ENCODE assay signal across 8 mouse cellular contexts in the genomic region with DNA sequence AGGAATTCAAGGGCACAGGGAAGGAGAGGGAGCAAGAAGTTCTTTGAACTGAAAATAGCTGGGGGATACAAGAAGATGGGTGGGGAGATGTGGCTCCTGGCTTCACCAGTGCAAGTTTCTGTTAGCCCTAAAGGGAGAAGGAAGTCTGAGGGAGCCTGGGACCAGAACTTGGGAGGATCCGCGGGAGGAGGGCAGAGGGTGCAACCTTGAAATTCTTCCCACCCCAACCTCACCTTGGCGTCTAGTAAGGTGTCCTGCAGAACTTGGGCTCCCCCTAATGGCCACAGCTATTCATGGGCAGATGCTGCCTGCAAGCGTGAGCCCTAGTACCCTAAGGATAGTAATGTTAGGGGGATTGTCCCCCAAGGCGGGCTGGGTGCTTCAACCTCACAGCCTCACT. TPM values are rescaled to one million over a fixed set of nuclear protein-coding genes. Genes with fewer than 3 reads are reported as not detected.
DNase-seq lines count a peak whose midpoint lies in the region; ATAC-seq and TF ChIP-seq lines count a peak whose summit lies in the region.

No protein-coding gene starts in this region.

- TF ChIP-seq EP300 in ES-Bruce4 (IDR thresholded peaks at IDR 0.05; ENCODE audit: insufficient read depth, low read depth, low read length), result peak; percentile 71

- ATAC-seq in heart, embryonic 16.5 days (replicated peaks; ENCODE audit: extremely low read depth, insufficient read depth, low FRiP score), result peak; percentile 17; the same call in 1 of the 2 replicates
- ATAC-seq in neutrophil, adult 5-6 weeks (ENCODE audit: extremely low read depth, insufficient number of reproducible peaks, low FRiP score, poor library complexity, severe bottlenecking), result peak; percentile 86

- H3K9me3 ChIP-seq in ES-Bruce4 (replicated peaks; ENCODE audit: control insufficient read depth, insufficient read depth, low read length, poor library complexity, severe bottlenecking), result no peaks in the 10 kb centered on the region
- H3K9me3 ChIP-seq in forebrain, embryonic 10.5 days, result no peaks in the 10 kb centered on the region
- H3K9me3 ChIP-seq in heart, embryonic 16.5 days (replicated peaks; ENCODE audit: control insufficient read depth, low read length), result no peaks in the 10 kb centered on the region

- WGBS in forebrain, embryonic 10.5 days, result 6% methylated on average over 5 of the region's 5 CpGs
- WGBS in heart, embryonic 16.5 days, result 7% methylated on average over 5 of the region's 5 CpGs
- 2% methylated on average over 5 of the region's 5 CpGs for whole genome bisulfite sequencing in lung, adult 2 months

- no peak for TF ChIP-seq POLR2A in ES-Bruce4 (IDR thresholded peaks at IDR 0.05; ENCODE audit: insufficient read depth, low read length)
- TF ChIP-seq POLR2A in lung, adult 2 months (IDR thresholded peaks at IDR 0.05; ENCODE audit: borderline replicate concordance, extremely low read depth, low read depth, low read length), result 0 out of 2 replicates have a peak, but pooled peaks have one; percentile 8

- H3K36me3 ChIP-seq in ES-Bruce4 (ENCODE audit: control insufficient read depth, insufficient read depth, low read length, poor library complexity, severe bottlenecking), result no peaks in the 10 kb centered on the region
- H3K36me3 ChIP-seq in forebrain, embryonic 10.5 days (replicated peaks), result 0 out of 2 replicates have a peak, but pooled peaks cover 2% of the 10 kb centered on the region
- H3K36me3 ChIP-seq in heart, embryonic 16.5 days (ENCODE audit: control insufficient read depth, insufficient read depth), result no peaks in the 10 kb centered on the region

- H3K27me3 ChIP-seq in ES-Bruce4 (ENCODE audit: control insufficient read depth, insufficient read depth, low read length, poor library complexity, severe bottlenecking), result no peaks in the 10 kb centered on the region
- peaks cover 12% of the 10 kb centered on the region for H3K27me3 ChIP-seq in forebrain, embryonic 10.5 days (ENCODE audit: poor library complexity, severe bottlenecking)
- H3K27me3 ChIP-seq in heart, embryonic 16.5 days (ENCODE audit: control insufficient read depth, insufficient read depth, low read length), result no peaks in the 10 kb centered on the region

- H3K9ac ChIP-seq in ES-Bruce4 (ENCODE audit: low read depth, poor library complexity, severe bottlenecking), result peak overlapping the region; percentile 17; the same call in 1 of the 2 replicates
- H3K9ac ChIP-seq in heart, embryonic 16.5 days (ENCODE audit: low read length), result peak overlapping the region; percentile 94

- H3K4me1 ChIP-seq in ES-Bruce4 (ENCODE audit: control insufficient read depth, insufficient read depth, low read length), result peaks cover 5% of the 10 kb centered on the region
- H3K4me1 ChIP-seq in forebrain, embryonic 10.5 days, result peaks cover 45% of the 10 kb centered on the region
- H3K4me1 ChIP-seq in heart, embryonic 16.5 days (ENCODE audit: control insufficient read depth, insufficient read depth, low read length), result peaks cover 32% of the 10 kb centered on the region
- H3K4me1 ChIP-seq in lung, adult 2 months (ENCODE audit: control insufficient read depth, insufficient read depth, low read length), result peaks cover 11% of the 10 kb centered on the region; the same call in 1 of the 2 replicates

- H3K27ac ChIP-seq in ES-Bruce4 (ENCODE audit: insufficient read depth, low read length), result no peak overlapping the region
- H3K27ac ChIP-seq in forebrain, embryonic 10.5 days, result peak overlapping the region; percentile 99
- peak overlapping the region; percentile 96 for H3K27ac ChIP-seq in heart, embryonic 16.5 days (ENCODE audit: low read length)

- H3K4me3 ChIP-seq in ES-Bruce4 (ENCODE audit: low read depth, low read length), result no peak overlapping the region
- peak overlapping the region; percentile 91 for H3K4me3 ChIP-seq in forebrain, embryonic 10.5 days
- H3K4me3 ChIP-seq in heart, embryonic 16.5 days (ENCODE audit: low read length), result 0 out of 2 replicates have a peak overlapping the region, but pooled peaks have one; percentile 11
- H3K4me3 ChIP-seq in lung, adult 2 months (replicated peaks; ENCODE audit: extremely low read depth, low read depth, low read length), result peak overlapping the region; percentile 4

- H3K4me2 ChIP-seq in heart, embryonic 16.5 days (ENCODE audit: low read depth, low read length), result peak overlapping the region; percentile 67

- TF ChIP-seq CTCF in ES-Bruce4 (IDR thresholded peaks at IDR 0.05; ENCODE audit: low read depth, low read length), result peak; percentile 98
- peak; percentile 98 for TF ChIP-seq CTCF in lung, adult 2 months (IDR thresholded peaks at IDR 0.05; ENCODE audit: insufficient read depth, low read length)

- DNase-seq in c-Kit-positive CD71-negative TER-119-negative erythroid progenitor cells, embryonic 14.5 days (ENCODE audit: low read depth), result peak; percentile 85
- peak; percentile 78 for DNase-seq in forebrain, embryonic 10.5 days (ENCODE audit: extremely low spot score, low spot score)
- DNase-seq in kidney, postnatal 14 days, result peak; percentile 92
- DNase-seq in lung, adult 2 months, result peak; percentile 83
- DNase-seq in thymus, postnatal 0 days (ENCODE audit: low spot score), result peak; percentile 88

RNA-seq across cellular contexts. Expression of gene Atn1, which starts 2.9 kb away (rescaled TPM):
- polyA plus RNA-seq in ES-Bruce4 (2011; ENCODE audit: insufficient read depth, insufficient read length, low read depth, missing spikeins), result 32.0 and 35.2 TPM in 2 replicates
- polyA plus RNA-seq in forebrain, embryonic 10.5 days (2016; fragmentation: Nextera tagmentation; extraction: Ambion mirVana), result 12.5 and 14.2 TPM in 2 replicates
- 9.4 and 10.4 TPM in 2 replicates for polyA plus RNA-seq in heart, embryonic 16.5 days (2015; fragmentation: Nextera tagmentation; extraction: Ambion mirVana)
- 52.0 and 64.6 TPM in 2 replicates for polyA plus RNA-seq in lung, adult 2 months (2012; rRNA removed)
- total RNA-seq in neutrophil, adult 5-6 weeks (2017), result 6.5 and 11.6 TPM in 2 replicates
- 4.5 and 4.7 TPM in 2 replicates for polyA plus RNA-seq in thymus, postnatal 0 days (2015; fragmentation: Nextera tagmentation; extraction: Ambion mirVana)

RNA-seq across cellular contexts. Expression of gene Gm45234, which starts 3.4 kb away (rescaled TPM):
- polyA plus RNA-seq in ES-Bruce4 (2011; ENCODE audit: insufficient read depth, insufficient read length, low read depth, missing spikeins), result 0.59 TPM in 1 of 2 replicates, not detected in the other
- not detected in 2 replicates for polyA plus RNA-seq in forebrain, embryonic 10.5 days (2016; fragmentation: Nextera tagmentation; extraction: Ambion mirVana)
- polyA plus RNA-seq in heart, embryonic 16.5 days (2015; fragmentation: Nextera tagmentation; extraction: Ambion mirVana), result not detected in 2 replicates
- polyA plus RNA-seq in lung, adult 2 months (2012; rRNA removed), result 0.08 TPM in 1 of 2 replicates, not detected in the other
- 0.74 TPM in 1 of 2 replicates, not detected in the other for total RNA-seq in neutrophil, adult 5-6 weeks (2017)
- polyA plus RNA-seq in thymus, postnatal 0 days (2015; fragmentation: Nextera tagmentation; extraction: Ambion mirVana), result not detected in 2 replicates

RNA-seq across cellular contexts. Expression of gene Eno2, which starts 10.2 kb away (rescaled TPM):
- 7.4 and 8.3 TPM in 2 replicates for polyA plus RNA-seq in ES-Bruce4 (2011; ENCODE audit: insufficient read depth, insufficient read length, low read depth, missing spikeins)
- 4.0 and 4.4 TPM in 2 replicates for polyA plus RNA-seq in forebrain, embryonic 10.5 days (2016; fragmentation: Nextera tagmentation; extraction: Ambion mirVana)
- polyA plus RNA-seq in heart, embryonic 16.5 days (2015; fragmentation: Nextera tagmentation; extraction: Ambion mirVana), result 3.7 and 4.3 TPM in 2 replicates
- 3.3 and 3.8 TPM in 2 replicates for polyA plus RNA-seq in lung, adult 2 months (2012; rRNA removed)
- total RNA-seq in neutrophil, adult 5-6 weeks (2017), result not detected in 2 replicates
- 3.8 TPM in 2 replicates for polyA plus RNA-seq in thymus, postnatal 0 days (2015; fragmentation: Nextera tagmentation; extraction: Ambion mirVana)

RNA-seq across cellular contexts. Expression of gene Grcc10, which starts 18.1 kb away (rescaled TPM):
- polyA plus RNA-seq in ES-Bruce4 (2011; ENCODE audit: insufficient read depth, insufficient read length, low read depth, missing spikeins), result 93.5 and 105 TPM in 2 replicates
- polyA plus RNA-seq in forebrain, embryonic 10.5 days (2016; fragmentation: Nextera tagmentation; extraction: Ambion mirVana), result 397 and 415 TPM in 2 replicates
- polyA plus RNA-seq in heart, embryonic 16.5 days (2015; fragmentation: Nextera tagmentation; extraction: Ambion mirVana), result 429 and 447 TPM in 2 replicates
- 222 and 226 TPM in 2 replicates for polyA plus RNA-seq in lung, adult 2 months (2012; rRNA removed)
- total RNA-seq in neutrophil, adult 5-6 weeks (2017), result 161 and 171 TPM in 2 replicates
- 541 and 549 TPM in 2 replicates for polyA plus RNA-seq in thymus, postnatal 0 days (2015; fragmentation: Nextera tagmentation; extraction: Ambion mirVana)

RNA-seq across cellular contexts. Expression of gene Lrrc23, which starts 20.3 kb away (rescaled TPM):
- polyA plus RNA-seq in ES-Bruce4 (2011; ENCODE audit: insufficient read depth, insufficient read length, low read depth, missing spikeins), result 0.84 TPM in 1 of 2 replicates, not detected in the other
- polyA plus RNA-seq in forebrain, embryonic 10.5 days (2016; fragmentation: Nextera tagmentation; extraction: Ambion mirVana), result 4.9 and 5.3 TPM in 2 replicates
- 2.5 and 5.7 TPM in 2 replicates for polyA plus RNA-seq in heart, embryonic 16.5 days (2015; fragmentation: Nextera tagmentation; extraction: Ambion mirVana)
- 26.2 and 35.8 TPM in 2 replicates for polyA plus RNA-seq in lung, adult 2 months (2012; rRNA removed)
- 6.8 and 7.9 TPM in 2 replicates for total RNA-seq in neutrophil, adult 5-6 weeks (2017)
- polyA plus RNA-seq in thymus, postnatal 0 days (2015; fragmentation: Nextera tagmentation; extraction: Ambion mirVana), result 2.4 and 3.2 TPM in 2 replicates
